Mouse (Mus musculus): ENCODE results near the gene Ift22.

GRCm38 (mm10) chr5:136922830-136923229 lies 14.9 kb downstream of the Ift22 start:
- TF ChIP-seq CTCF (IDR thresholded peaks at IDR 0.05; ENCODE audit: low read depth) (no peak), EP300 (optimal IDR thresholded peaks at IDR 0.05) (no peak)
